Mouse (Mus musculus) midbrain, embryonic 11.5 days (tissue): ENCODE data around the gene Aoah. TPM values are rescaled to one million over a fixed set of nuclear protein-coding genes. Genes with fewer than 3 reads are reported as not detected.

Experiments
- ATAC-seq: fragments of 200-750 bp; cut with Nextera tagmentation; 2 replicates; pipeline ENCODE4 v1.8.0; 2017; ENCODE audit warnings: moderate TSS enrichment, moderate library complexity; ENCODE audit not compliant: low FRiP score
- DNase-seq: peaks from one replicate; pipeline ENCODE4 v3.0.0; 2015; ENCODE audit warnings: low spot score; ENCODE audit errors: missing footprints
- H3K27ac ChIP-seq: fragments of 300-500 bp; sonication (generic); 2 replicates; pipeline ENCODE4 v1.5.1; 2014; ENCODE audit warnings: low read depth, low read length
- H3K27me3 ChIP-seq: fragments of 300-500 bp; sonication (generic); 2 replicates; pipeline ENCODE4 v1.6.1; 2014; ENCODE audit warnings: mild to moderate bottlenecking, low read length, moderate library complexity, mixed read lengths; ENCODE audit not compliant: control insufficient read depth, insufficient read depth
- H3K36me3 ChIP-seq: fragments of 300-500 bp; sonication (generic); 2 replicates; pipeline ENCODE4 v1.6.1; 2014; ENCODE audit warnings: mild to moderate bottlenecking, low read length, moderate library complexity, mixed read lengths; ENCODE audit not compliant: control insufficient read depth, insufficient read depth
- H3K4me1 ChIP-seq: fragments of 300-500 bp; sonication (generic); 2 replicates; pipeline ENCODE4 v1.6.1; 2014; ENCODE audit warnings: low read length; ENCODE audit not compliant: control insufficient read depth, insufficient read depth
- H3K4me2 ChIP-seq: fragments of 300-500 bp; sonication (generic); 2 replicates; pipeline ENCODE4 v1.6.1; 2014; ENCODE audit warnings: mild to moderate bottlenecking, moderate library complexity
- H3K4me3 ChIP-seq: fragments of 300-500 bp; sonication (generic); 2 replicates; pipeline ENCODE4 v1.5.1; 2014; ENCODE audit warnings: low read depth, low read length
- H3K9ac ChIP-seq: fragments of 300-500 bp; sonication (generic); 2 replicates; pipeline ENCODE4 v1.6.1; 2014; ENCODE audit warnings: low read length
- H3K9me3 ChIP-seq: fragments of 300-500 bp; sonication (generic); 2 replicates; pipeline ENCODE4 v1.6.1; 2016; ENCODE audit warnings: low read length; ENCODE audit not compliant: control insufficient read depth
- WGBS: fragments of 180-500 bp; shearing (Covaris S2); extraction: QIAGEN DNeasy Blood & Tissue Kit; methylation state at CpG from one replicate; pipeline ENCODE4 v1.1.7; 2014; 5-methylcytosine and 5-hydroxymethylcytosine counted together
- polyA plus RNA-seq: library from polyadenylated mRNA; unstranded; fragments of >200 nt; fragmentation: Nextera tagmentation; extraction: Ambion mirVana; gene quantifications from 2 replicates; pipeline ENCODE4 v1.2.1, GENCODE M21; 2014

Gene Aoah
- polyA plus RNA-seq, 1 experiment from 2014 or later: 0.87 TPM

DNA sequence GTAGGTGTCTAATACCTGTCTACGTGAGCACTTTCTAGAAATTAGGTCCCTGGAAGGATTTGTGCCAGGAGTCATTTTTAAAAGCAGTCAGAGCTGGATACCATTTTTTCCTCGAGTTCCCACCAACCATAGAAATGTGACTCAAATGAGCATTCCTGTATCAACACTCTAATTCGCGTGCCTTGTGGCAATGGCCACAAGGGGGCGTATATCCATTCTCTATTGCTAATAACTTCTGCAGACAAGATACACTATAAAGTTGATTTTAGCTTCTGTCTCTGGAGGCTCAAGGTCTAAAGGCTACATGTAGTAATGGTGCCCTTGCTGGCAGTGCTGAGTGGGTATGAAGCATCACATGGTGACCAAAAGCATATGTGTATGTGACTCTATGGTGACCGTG, 146.5 kb downstream of the Aoah start:
- no peak for ATAC-seq
- peak; percentile 88 for DNase-seq
- WGBS: 59% methylated on average over 6 of the region's 6 CpGs
- Histone ChIP-seq H3K4me3 (no peak overlapping the region), H3K27me3 (no peaks in the 10 kb centered on the region), H3K4me1 (no peaks in the 10 kb centered on the region), H3K9me3 (no peaks in the 10 kb centered on the region), H3K9ac (no peak overlapping the region), H3K36me3 (no peaks in the 10 kb centered on the region), H3K4me2 (no peak overlapping the region), H3K27ac (no peak overlapping the region)

DNA sequence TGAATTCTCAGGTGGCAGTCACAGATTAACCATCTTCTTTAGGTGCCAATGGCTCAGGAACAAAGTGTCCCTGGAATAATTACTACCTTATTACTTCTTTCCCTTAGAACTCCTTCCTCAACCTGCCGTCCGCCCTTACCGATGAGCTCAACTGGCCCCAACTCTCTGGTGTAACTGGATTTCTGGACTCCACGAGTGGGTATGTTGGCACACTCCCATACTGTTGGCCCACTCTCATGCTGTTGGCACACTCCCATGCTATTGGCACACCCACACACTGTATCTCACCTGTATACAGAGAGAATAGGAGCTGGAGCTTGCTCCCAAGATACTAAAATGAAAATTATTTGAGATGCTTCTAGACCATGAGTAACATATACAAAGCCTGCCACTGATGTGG, 147.8 kb downstream of the Aoah start:
- Histone ChIP-seq H3K27ac (no peak overlapping the region), H3K4me1 (no peaks in the 10 kb centered on the region), H3K36me3 (no peaks in the 10 kb centered on the region), H3K9me3 (no peaks in the 10 kb centered on the region), H3K9ac (no peak overlapping the region), H3K4me3 (no peak overlapping the region), H3K4me2 (no peak overlapping the region), H3K27me3 (no peaks in the 10 kb centered on the region)
- ATAC-seq: no peak
- no peak for DNase-seq
- WGBS: 95% methylated on average over 4 of the region's 4 CpGs

DNA sequence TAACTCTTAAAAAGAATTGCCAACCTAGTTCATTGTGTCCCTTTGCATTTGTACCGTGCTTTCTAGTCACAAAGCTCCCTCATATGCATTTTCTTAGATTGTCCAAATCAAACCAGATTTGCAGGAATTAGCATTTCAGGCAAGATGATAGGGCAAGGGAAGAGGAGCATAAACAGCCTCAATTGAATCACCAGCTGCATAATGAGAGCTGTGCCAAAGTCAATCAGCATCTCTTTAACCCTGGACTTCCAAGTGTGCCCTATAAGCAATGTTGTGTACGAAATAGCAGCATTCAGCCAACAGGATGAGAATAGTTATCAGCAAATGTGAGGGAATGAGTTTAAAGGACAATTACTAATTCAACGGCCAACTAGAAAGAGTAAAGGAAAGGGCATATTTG, 169.2 kb downstream of the Aoah start:
- no peaks in the 10 kb centered on the region for H3K27me3 ChIP-seq
- no peaks in the 10 kb centered on the region for H3K4me1 ChIP-seq
- ATAC-seq: no peak
- no peak overlapping the region for H3K27ac ChIP-seq
- H3K4me3 ChIP-seq: no peak overlapping the region
- DNase-seq: no peak
- H3K4me2 ChIP-seq: no peak overlapping the region
- no peaks in the 10 kb centered on the region for H3K9me3 ChIP-seq
- no peak overlapping the region for H3K9ac ChIP-seq
- 78% methylated on average over 3 of the region's 3 CpGs for WGBS
- no peaks in the 10 kb centered on the region for H3K36me3 ChIP-seq

DNA sequence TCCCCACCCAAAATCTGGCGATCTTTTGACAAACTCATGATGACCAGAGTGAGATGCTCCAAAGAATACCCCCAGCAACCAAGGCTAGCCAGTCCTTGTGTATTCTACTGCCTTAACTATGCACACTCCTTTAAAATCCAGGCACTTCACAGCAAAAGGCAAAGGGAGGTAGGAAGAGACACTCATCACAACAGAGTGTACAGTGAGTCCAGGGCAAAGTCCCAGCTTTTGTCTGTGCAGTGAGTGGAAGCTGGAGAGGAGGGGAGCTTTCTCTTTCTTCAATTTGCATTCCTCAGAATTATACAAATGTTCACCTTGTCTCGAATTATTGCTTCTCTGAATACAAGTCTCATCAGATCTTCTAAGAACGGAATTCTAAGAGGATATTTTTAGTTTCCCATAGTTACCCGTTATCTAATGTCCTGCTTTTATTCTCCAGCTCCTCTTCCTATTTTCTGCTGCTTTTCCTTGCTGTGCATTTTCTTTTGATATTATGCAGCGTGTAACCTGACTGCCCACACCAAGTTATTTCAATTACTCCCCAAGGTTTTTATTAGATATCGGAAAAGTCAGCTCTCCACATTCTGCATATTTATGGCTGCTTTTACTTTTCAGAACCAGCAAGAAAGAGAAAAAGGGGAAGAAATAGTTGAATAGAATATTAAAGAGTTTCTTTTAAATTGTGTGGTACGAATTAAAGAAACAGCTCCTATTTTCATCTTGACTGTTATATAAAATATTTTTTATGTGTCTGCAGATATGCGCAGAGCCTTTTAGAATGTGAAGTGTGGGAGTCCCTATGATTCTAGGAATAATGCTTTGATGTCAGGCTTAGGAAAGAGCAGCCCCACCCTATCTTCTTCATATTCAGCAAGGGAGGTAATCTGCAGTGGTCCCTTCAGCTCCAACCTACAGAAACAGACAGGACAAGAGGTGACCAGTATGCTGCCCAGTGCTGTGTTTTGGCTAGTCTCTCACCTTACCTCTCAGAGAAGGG, 187.6 kb downstream of the Aoah start:
- no peak overlapping the region for H3K4me3 ChIP-seq
- DNase-seq (no peak), ATAC-seq (no peak)
- H3K27me3 ChIP-seq: no peaks in the 10 kb centered on the region
- WGBS: 85% methylated on average over 8 of the region's 8 CpGs
- H3K9me3 ChIP-seq: no peaks in the 10 kb centered on the region
- H3K36me3 ChIP-seq: no peaks in the 10 kb centered on the region
- H3K27ac ChIP-seq: no peak overlapping the region
- H3K4me1 ChIP-seq: no peaks in the 10 kb centered on the region
- no peak overlapping the region for H3K4me2 ChIP-seq
- H3K9ac ChIP-seq: no peak overlapping the region

DNA sequence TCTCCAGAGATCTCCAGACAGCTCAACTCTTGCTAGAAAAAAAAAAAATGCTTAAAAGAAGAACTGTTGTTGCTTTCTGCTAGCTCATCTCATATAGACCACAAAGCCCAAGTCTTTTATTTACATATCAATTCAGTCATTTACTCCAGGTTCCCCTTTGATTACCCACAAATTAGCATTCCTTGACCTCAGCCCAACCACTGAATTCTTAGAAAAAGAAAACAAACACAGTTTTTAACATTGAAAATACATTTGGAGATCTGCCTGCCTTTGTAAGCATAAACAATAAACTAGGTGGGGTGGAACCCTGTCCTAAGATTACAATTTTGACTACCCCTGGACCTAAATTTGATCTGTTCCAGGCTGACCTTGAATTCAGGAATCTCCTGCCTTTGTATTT, 191.6 kb downstream of the Aoah start:
- H3K4me2 ChIP-seq: no peak overlapping the region
- no peaks in the 10 kb centered on the region for H3K27me3 ChIP-seq
- no peak for ATAC-seq
- no peaks in the 10 kb centered on the region for H3K4me1 ChIP-seq
- no peak for DNase-seq
- no peaks in the 10 kb centered on the region for H3K36me3 ChIP-seq
- no peak overlapping the region for H3K27ac ChIP-seq
- no peaks in the 10 kb centered on the region for H3K9me3 ChIP-seq
- no peak overlapping the region for H3K9ac ChIP-seq
- H3K4me3 ChIP-seq: no peak overlapping the region

DNA sequence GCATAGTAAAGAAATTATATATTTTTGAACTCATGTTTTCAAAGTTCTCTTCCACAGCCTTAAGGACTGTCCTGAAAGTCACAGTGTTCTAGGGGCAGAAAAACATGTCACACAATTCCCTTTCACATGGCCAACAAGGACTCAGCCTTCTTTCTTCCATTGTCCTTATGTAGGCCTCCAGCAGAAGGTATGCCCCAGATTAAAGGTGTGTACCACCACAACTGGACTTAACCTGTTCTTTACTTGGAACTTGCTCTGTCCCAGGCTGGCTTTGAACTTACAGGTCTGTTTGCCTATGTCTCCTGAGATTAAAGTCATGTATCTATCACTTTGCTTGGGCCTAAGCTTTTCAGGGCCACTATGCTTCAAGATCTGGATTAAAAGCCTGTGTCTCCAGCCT, 192.0 kb downstream of the Aoah start:
- Histone ChIP-seq H3K27me3 (no peaks in the 10 kb centered on the region), H3K4me1 (no peaks in the 10 kb centered on the region), H3K27ac (no peak overlapping the region), H3K9me3 (no peaks in the 10 kb centered on the region), H3K4me3 (no peak overlapping the region), H3K4me2 (no peak overlapping the region), H3K9ac (no peak overlapping the region), H3K36me3 (no peaks in the 10 kb centered on the region)
- ATAC-seq: no peak
- DNase-seq: no peak

DNA sequence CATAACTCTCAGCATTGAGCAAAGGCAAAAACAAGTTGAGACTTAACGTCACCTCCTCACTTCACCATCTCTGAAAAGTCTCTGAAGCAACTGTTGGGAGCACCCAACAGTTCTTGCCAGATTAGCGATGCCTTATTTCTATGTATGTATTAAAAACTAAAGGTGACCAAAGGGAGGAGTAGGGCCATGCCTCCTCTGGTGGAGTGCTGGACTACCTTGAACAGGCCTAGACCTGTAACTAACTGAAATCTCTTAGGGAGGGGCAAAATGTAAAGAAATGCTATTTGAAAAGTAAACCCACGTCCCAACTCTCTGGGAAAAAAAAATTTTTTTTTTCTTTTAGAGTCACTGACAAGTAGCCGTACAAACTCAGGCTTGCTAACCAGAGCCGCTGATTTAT, 211.3 kb downstream of the Aoah start:
- WGBS: 84% methylated on average over 5 of the region's 5 CpGs
- H3K4me1 ChIP-seq: no peaks in the 10 kb centered on the region
- DNase-seq: no peak
- peak; percentile 45; the same call in 1 of the 2 replicates for ATAC-seq
- H3K27me3 ChIP-seq: no peaks in the 10 kb centered on the region
- no peak overlapping the region for H3K27ac ChIP-seq
- no peak overlapping the region for H3K9ac ChIP-seq
- H3K4me2 ChIP-seq: no peak overlapping the region
- no peaks in the 10 kb centered on the region for H3K36me3 ChIP-seq
- no peak overlapping the region for H3K4me3 ChIP-seq
- H3K9me3 ChIP-seq: no peaks in the 10 kb centered on the region

DNA sequence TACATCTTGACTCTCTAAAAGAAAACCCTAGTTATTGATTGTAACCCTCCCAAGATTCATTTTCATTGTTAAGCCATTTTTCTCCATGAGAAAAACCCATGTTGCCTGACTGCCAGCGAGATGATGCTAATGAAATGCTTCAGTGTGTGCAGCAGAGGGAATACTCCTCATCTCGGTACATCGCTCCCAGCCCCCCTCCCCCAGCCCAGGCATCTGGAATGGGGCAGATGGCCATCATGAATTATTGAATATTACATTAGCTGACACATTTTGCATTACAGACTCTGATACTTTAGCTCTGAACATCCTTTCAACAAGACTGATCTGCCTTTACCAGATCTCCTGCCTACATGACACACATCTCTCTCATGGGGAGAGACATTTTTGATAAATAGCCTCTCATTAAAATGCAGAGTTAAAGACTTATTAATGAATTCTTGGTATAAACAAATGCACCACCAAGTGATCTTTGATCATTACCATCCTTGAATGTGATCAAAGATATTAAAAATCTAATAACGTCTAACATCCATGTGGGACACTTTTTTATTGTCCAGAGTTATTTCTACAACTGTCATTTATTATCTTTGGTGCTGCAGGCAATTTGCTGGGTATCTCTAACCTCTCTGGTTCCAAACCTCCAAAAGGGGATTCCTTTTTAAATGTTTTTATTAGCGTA, 211.9 kb downstream of the Aoah start:
- Histone ChIP-seq H3K9me3 (no peaks in the 10 kb centered on the region), H3K4me3 (no peak overlapping the region), H3K4me2 (no peak overlapping the region), H3K9ac (no peak overlapping the region), H3K4me1 (no peaks in the 10 kb centered on the region), H3K27me3 (no peaks in the 10 kb centered on the region), H3K27ac (no peak overlapping the region), H3K36me3 (no peaks in the 10 kb centered on the region)
- ATAC-seq (peak; percentile 88), DNase-seq (no peak)
- 76% methylated on average over 5 of the region's 5 CpGs for WGBS

DNA sequence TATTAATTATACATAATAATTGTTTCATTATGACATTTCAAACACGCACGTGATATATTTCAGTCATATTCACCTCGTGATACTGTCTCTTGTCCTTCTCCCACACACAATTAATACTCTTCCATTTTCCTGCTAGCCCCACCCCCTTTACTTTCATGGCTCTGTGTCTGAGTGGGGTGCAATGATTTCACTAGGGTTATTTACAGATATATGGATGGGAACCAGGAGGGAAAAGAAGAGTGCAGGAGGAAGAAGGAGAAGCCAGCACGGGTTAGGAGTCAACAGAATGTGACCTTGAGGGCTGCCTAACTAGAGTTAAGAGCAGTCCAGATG, 212.4 kb downstream of the Aoah start:
- H3K27ac ChIP-seq: no peak overlapping the region
- 89% methylated on average over 4 of the region's 4 CpGs for WGBS
- no peaks in the 10 kb centered on the region for H3K4me1 ChIP-seq

More for the DNA sequence above, 212.4 kb downstream of the Aoah start:
- no peak for ATAC-seq
- H3K9me3 ChIP-seq: no peaks in the 10 kb centered on the region
- H3K9ac ChIP-seq: no peak overlapping the region
- no peaks in the 10 kb centered on the region for H3K27me3 ChIP-seq
- no peak for DNase-seq
- H3K4me2 ChIP-seq: no peak overlapping the region
- no peaks in the 10 kb centered on the region for H3K36me3 ChIP-seq
- no peak overlapping the region for H3K4me3 ChIP-seq
